Mouse (Mus musculus) heart, adult 2 months (tissue): ENCODE measurements around the gene B3galt5. TPM values are rescaled to one million over a fixed set of nuclear protein-coding genes. Genes with fewer than 3 reads are reported as not detected.
A peak's percentile ranks its signal among the peaks of the same experiment; 100 is the strongest.

Experiments
- DNase-seq, 2 experiments: peaks; one replicate each; pipeline ENCODE4 v3.0.0; 2021
- H3K27ac ChIP-seq: fragments of 200-600 bp; 2 replicates; pipeline ENCODE4 v1.8.1; 2022
- H3K27me3 ChIP-seq: fragments of 200-500 bp; 2 replicates; pipeline ENCODE4 v1.6.1; 2012; ENCODE audit warnings: mild to moderate bottlenecking, low read length, inconsistent platforms, mixed read lengths; ENCODE audit not compliant: control insufficient read depth, insufficient read depth
- H3K36me3 ChIP-seq: fragments of 200-500 bp; 2 replicates; pipeline ENCODE4 v1.6.1; 2012; ENCODE audit warnings: low read length, inconsistent platforms; ENCODE audit not compliant: control insufficient read depth, insufficient read depth
- H3K4me1 ChIP-seq: fragments of 200-500 bp; 2 replicates; pipeline ENCODE4 v1.6.1; 2011; ENCODE audit warnings: low read length; ENCODE audit not compliant: control insufficient read depth, insufficient read depth
- H3K4me3 ChIP-seq: fragments of 200-600 bp; 2 replicates; pipeline ENCODE4 v1.8.1; 2022
- H3K79me2 ChIP-seq: fragments of 200-500 bp; replicated peaks from 2 replicates; pipeline ENCODE4 v1.6.1; 2012; ENCODE audit warnings: mild to moderate bottlenecking, inconsistent platforms, low read length, moderate library complexity, mixed read lengths; ENCODE audit not compliant: control insufficient read depth, insufficient read depth
- H3K9ac ChIP-seq: fragments of 200-500 bp; 2 replicates; pipeline ENCODE4 v1.6.1; 2012; ENCODE audit warnings: low read depth, mild to moderate bottlenecking, control low read depth, inconsistent platforms, low read length, mixed read lengths
- CTCF ChIP-seq: fragments of 200-600 bp; IDR thresholded peaks from 2 replicates; pipeline ENCODE4 v1.8.1; 2022; ENCODE audit warnings: antibody characterized with exemption, mild to moderate bottlenecking, moderate library complexity
- EP300 ChIP-seq: fragments of 200-500 bp; IDR thresholded peaks from 2 replicates; pipeline ENCODE4 v1.6.1; 2011; ENCODE audit warnings: low read depth, low read length, control low read depth; ENCODE audit not compliant: insufficient read depth
- POLR2A ChIP-seq: fragments of 200-500 bp; IDR thresholded peaks from 2 replicates; pipeline ENCODE4 v1.6.1; 2011; ENCODE audit warnings: mild to moderate bottlenecking, low read depth, low read length, control low read depth; ENCODE audit not compliant: insufficient read depth
- WGBS: fragments of 180-500 bp; shearing (Covaris S2); methylation state at CpG from one replicate; pipeline ENCODE4 v1.1.7; 2018; 5-methylcytosine and 5-hydroxymethylcytosine counted together
- intact Hi-C: fragments of 180-260 bp; cut with DNase I; formaldehyde crosslinking; loops from one replicate; pipeline ENCODE4 v1.15.1; 2025
- polyA plus RNA-seq: library from polyadenylated mRNA; depleted of rRNA; stranded (reverse); fragments of >200 nt; gene quantifications from 2 replicates; pipeline ENCODE4 v1.2.3, GENCODE M21; 2012
- total RNA-seq, 2 experiments: library from RNA; stranded (reverse); gene quantifications; 2 replicates each; pipeline ENCODE4 v1.2.3; 2021

B3galt5 gene
- total and polyA plus RNA-seq, 3 experiments = not detected

- Histone ChIP-seq H3K9ac (no peak overlapping the region), H3K27ac (no peak overlapping the region), H3K36me3 (no peaks in the 10 kb centered on the region), H3K27me3 (no peaks in the 10 kb centered on the region), H3K4me3 (no peak overlapping the region), H3K79me2 (no peaks in the 10 kb centered on the region), H3K4me1 (no peaks in the 10 kb centered on the region)
- intact Hi-C loops = no loop called here
- no peak for TF ChIP-seq EP300
- 66% methylated on average over 6 of the region's 6 CpGs for WGBS
- DNase-seq = no peak
These were observed 117.8 kb downstream of the B3galt5 start for GRCm38 (mm10) chr16:96353296-96353896.

- no peak for DNase-seq
- Histone ChIP-seq H3K79me2 (no peaks in the 10 kb centered on the region), H3K9ac (no peak overlapping the region), H3K4me3 (no peak overlapping the region), H3K4me1 (no peaks in the 10 kb centered on the region), H3K36me3 (no peaks in the 10 kb centered on the region), H3K27ac (no peak overlapping the region), H3K27me3 (no peaks in the 10 kb centered on the region)
- no peak for TF ChIP-seq CTCF
- TF ChIP-seq POLR2A = no peak
- no peak for TF ChIP-seq EP300
- intact Hi-C loops = no loop called here
- WGBS = 47% methylated on average over 6 of the region's 6 CpGs
These were observed 118.4 kb downstream of the B3galt5 start for GRCm38 (mm10) chr16:96353996-96354395.

DNA sequence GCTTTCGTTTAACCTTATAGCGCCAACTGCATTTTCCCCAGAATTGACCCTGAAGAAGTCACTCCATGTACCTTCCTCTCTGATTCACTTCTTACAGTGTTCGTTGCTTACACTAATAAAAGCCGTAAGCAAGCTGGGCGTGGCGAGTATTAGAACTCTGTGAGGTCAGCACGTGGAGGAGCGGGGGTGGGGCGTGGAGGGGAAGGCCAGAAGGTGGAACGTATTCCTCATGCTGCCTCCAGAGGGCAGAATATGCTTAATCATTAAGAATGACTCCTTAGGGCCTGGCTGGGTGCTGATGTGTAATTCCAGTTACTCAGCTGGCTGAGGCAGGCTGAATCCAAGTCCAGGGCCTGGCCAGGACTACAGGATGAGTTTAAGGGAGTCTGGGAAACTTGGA lies 122.3 kb downstream of the B3galt5 start:
- DNase-seq = peak; percentile 57 to 63
- Histone ChIP-seq H3K9ac (no peak overlapping the region), H3K27me3 (no peaks in the 10 kb centered on the region), H3K27ac (no peak overlapping the region), H3K36me3 (no peaks in the 10 kb centered on the region), H3K79me2 (no peaks in the 10 kb centered on the region), H3K4me1 (no peaks in the 10 kb centered on the region), H3K4me3 (peak overlapping the region; percentile 32; the same call in 1 of the 2 replicates)
- WGBS = 7% methylated on average over 10 of the region's 10 CpGs
- intact Hi-C loops = loop anchor here (1.0 kb wide), 1 partner anchor 314 kb away; no protein-coding TSS in a partner anchor
- no peak for TF ChIP-seq POLR2A
- TF ChIP-seq EP300 = 0 out of 2 replicates have a peak, but pooled peaks have one; percentile 26
- peak; percentile 73 for TF ChIP-seq CTCF

- no peak for DNase-seq
- no peak overlapping the region for H3K4me3 ChIP-seq
- WGBS = 62% methylated on average over 22 of the region's 22 CpGs
- H3K36me3 ChIP-seq = no peaks in the 10 kb centered on the region
- no peaks in the 10 kb centered on the region for H3K4me1 ChIP-seq
- no peak for TF ChIP-seq CTCF
- no peak for TF ChIP-seq POLR2A
- TF ChIP-seq EP300 = no peak
- no peak overlapping the region for H3K9ac ChIP-seq
- no peaks in the 10 kb centered on the region for H3K27me3 ChIP-seq
- intact Hi-C loops = no loop called here
- H3K27ac ChIP-seq = no peak overlapping the region
- no peaks in the 10 kb centered on the region for H3K79me2 ChIP-seq
These were observed 125.9 kb downstream of the B3galt5 start for GRCm38 (mm10) chr16:96361305-96362124.

DNA sequence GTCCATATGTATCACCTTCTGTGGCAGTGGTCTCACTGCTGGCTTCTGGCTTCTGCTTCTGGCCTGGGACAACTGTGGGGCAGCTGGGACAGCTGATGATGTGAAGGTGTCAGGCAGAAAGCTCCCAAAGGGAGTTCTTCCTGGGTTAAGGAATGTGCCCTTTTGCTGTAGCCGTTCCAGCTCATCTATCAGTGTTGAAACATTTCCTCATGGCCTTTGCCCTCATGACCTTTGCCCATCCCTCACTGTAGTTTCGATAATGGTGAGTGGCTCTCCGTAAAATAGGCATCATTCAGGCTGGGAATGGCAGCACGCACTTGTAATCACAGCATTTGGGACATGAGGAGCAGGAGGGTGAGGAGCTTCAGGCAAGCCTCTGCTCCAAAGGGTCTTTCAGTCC lies 127.3 kb downstream of the B3galt5 start:
- Histone ChIP-seq H3K9ac (no peak overlapping the region), H3K4me1 (no peaks in the 10 kb centered on the region), H3K4me3 (no peak overlapping the region), H3K36me3 (no peaks in the 10 kb centered on the region), H3K27ac (no peak overlapping the region), H3K27me3 (no peaks in the 10 kb centered on the region), H3K79me2 (no peaks in the 10 kb centered on the region)
- intact Hi-C loops = no loop called here
- no peak for TF ChIP-seq EP300
- TF ChIP-seq CTCF = no peak
- TF ChIP-seq POLR2A = no peak
- no peak for DNase-seq
- WGBS = 51% methylated on average over 4 of the region's 4 CpGs

DNA sequence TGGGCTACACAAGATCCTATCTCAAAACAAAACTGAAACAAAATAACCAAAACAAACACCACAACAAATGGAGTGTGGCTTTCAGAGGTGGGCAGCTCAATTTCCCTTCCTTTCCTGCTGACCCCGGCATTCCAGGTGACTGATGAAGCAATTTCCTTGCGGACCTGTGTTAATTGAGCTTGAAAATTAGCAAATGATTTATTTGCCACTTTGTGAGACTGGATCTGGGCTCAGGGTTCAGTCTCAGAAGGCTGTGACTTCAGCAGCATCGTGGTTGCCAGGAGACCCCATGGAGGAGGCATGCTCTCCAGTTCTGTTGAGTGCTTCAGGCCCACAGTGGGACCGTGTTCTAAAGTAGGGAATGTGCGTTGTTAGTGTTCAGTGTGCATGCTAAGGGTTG lies 127.7 kb downstream of the B3galt5 start:
- no peaks in the 10 kb centered on the region for H3K4me1 ChIP-seq
- no peak for DNase-seq
- H3K36me3 ChIP-seq = no peaks in the 10 kb centered on the region
- TF ChIP-seq POLR2A (no peak), CTCF (no peak), EP300 (no peak)
- intact Hi-C loops = no loop called here
- H3K4me3 ChIP-seq = no peak overlapping the region
- no peak overlapping the region for H3K9ac ChIP-seq
- no peaks in the 10 kb centered on the region for H3K27me3 ChIP-seq
- no peak overlapping the region for H3K27ac ChIP-seq
- no peaks in the 10 kb centered on the region for H3K79me2 ChIP-seq
- WGBS = 75% methylated on average over 5 of the region's 5 CpGs
